Mouse (Mus musculus) cortical plate, adult 2 months (tissue): Measurements from ENCODE around the gene Retreg3. TPM values are rescaled to one million over a fixed set of nuclear protein-coding genes. Genes with fewer than 3 reads are reported as not detected.
"Not testable (repeated sequence)": the region's sequence is repeated elsewhere in the genome, so short reads cannot be mapped to it uniquely, and the experiment has no call there.

Source experiments
- H3K27ac ChIP-seq: fragments of 200-500 bp; 2 replicates; pipeline ENCODE4 v1.5.1; 2012; ENCODE audit warnings: low read length, control low read depth, inconsistent platforms; ENCODE audit not compliant: insufficient read depth
- H3K4me1 ChIP-seq: fragments of 200-500 bp; 2 replicates; pipeline ENCODE4 v1.6.1; 2011; ENCODE audit warnings: low read length; ENCODE audit not compliant: control insufficient read depth, insufficient read depth
- H3K4me3 ChIP-seq: fragments of 200-500 bp; 2 replicates; pipeline ENCODE4 v1.5.1; 2011; ENCODE audit warnings: mild to moderate bottlenecking, low read length, control low read depth; ENCODE audit not compliant: insufficient read depth
- CTCF ChIP-seq: fragments of 200-500 bp; IDR thresholded peaks from 2 replicates; pipeline ENCODE4 v1.5.1; 2011; ENCODE audit warnings: mild to moderate bottlenecking, control low read depth, low read length; ENCODE audit not compliant: insufficient read depth; ENCODE audit errors: extremely low read depth
- POLR2A ChIP-seq: fragments of 200-500 bp; IDR thresholded peaks from 2 replicates; pipeline ENCODE4 v1.6.1; 2011; ENCODE audit warnings: mild to moderate bottlenecking, low read length, control low read depth; ENCODE audit not compliant: insufficient read depth; ENCODE audit errors: extremely low read depth
- polyA plus RNA-seq: library from polyadenylated mRNA; depleted of rRNA; stranded (reverse); fragments of >200 nt; gene quantifications from 2 replicates; pipeline ENCODE4 v1.2.3, GENCODE M21; 2012

The Retreg3 gene
- polyA plus RNA-seq, 1 experiment, result 65.7 TPM

DNA sequence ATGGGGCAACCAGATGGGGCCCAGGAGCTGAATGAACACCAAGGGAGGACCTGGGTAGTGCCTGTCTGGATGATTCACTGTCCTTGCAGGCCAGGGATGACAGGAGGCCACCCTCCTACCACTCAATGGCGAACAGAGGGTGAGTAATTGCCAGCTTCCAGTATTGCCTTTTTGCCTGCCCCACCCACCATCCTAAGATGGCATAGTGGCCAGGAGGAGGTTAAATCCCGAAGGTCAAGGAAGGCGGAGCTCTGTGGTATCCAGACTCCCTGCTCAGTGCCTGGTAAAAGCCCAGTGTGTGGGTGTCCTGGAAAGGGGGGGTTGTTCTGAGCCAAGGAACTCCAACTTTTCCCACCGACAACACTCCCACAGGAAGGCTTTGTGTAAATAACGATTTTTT is 42.6 kb upstream of the Retreg3 start:
- H3K27ac ChIP-seq, result no peak overlapping the region
- no peaks in the 10 kb centered on the region for H3K4me1 ChIP-seq
- H3K4me3 ChIP-seq, result no peak overlapping the region
- no peak for TF ChIP-seq POLR2A
- TF ChIP-seq CTCF, result no peak

DNA sequence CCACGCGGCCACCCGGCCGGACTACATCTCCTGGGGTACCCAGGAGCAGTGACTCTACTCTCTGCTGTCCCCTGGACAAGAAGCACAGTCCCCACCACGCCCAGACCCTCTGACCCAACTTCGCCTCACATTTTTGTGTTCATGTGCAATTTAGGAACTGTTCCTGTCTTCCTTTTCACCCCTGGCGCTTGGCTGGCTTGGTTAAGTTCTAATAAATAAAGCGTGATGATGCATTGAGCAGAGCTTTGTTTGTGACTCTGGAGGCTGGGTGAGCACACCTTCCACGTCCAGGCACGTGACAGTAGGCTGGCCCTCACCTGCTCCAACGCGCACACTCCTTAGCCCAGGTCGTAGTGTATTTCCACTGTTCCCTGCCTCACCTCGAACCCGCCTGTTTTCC is 41.9 kb upstream of the Retreg3 start:
- Histone ChIP-seq H3K4me3 (no peak overlapping the region), H3K4me1 (no peaks in the 10 kb centered on the region)
- TF ChIP-seq POLR2A, result no peak

DNA sequence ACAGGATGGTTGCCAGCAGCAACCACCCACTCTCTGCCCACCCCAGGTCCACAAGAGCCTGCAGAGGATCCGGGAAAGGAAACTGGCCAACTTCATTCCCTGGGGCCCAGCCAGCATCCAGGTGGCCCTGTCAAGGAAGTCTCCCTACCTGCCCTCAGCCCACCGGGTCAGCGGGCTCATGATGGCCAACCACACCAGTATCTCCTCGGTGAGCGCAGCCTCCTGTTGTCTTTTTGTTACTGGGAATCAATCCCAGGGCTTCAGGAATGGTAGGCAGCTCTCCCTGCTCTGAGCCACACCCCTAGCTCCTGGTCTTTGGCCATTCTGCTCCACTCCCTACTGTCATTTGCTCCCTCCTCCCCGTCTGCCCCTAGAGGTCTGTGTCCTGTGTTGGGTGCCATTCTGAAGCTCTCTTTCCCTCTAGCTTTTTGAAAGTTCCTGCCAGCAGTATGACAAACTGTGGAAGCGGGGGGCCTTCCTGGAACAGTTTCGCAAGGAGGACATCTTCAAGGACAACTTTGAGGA is 41.4 kb upstream of the Retreg3 start:
- H3K27ac ChIP-seq, H3K4me3 ChIP-seq, H3K4me1 ChIP-seq: not testable (repeated sequence)

More for the DNA sequence above, 41.9 kb upstream of the Retreg3 start:
- no peak overlapping the region for H3K27ac ChIP-seq

- H3K27ac ChIP-seq, H3K4me1 ChIP-seq, H3K4me3 ChIP-seq: not testable (repeated sequence)
Measured at GRCm38 (mm10) chr11:101160151-101160550, 40.5 kb upstream of the Retreg3 start.

DNA sequence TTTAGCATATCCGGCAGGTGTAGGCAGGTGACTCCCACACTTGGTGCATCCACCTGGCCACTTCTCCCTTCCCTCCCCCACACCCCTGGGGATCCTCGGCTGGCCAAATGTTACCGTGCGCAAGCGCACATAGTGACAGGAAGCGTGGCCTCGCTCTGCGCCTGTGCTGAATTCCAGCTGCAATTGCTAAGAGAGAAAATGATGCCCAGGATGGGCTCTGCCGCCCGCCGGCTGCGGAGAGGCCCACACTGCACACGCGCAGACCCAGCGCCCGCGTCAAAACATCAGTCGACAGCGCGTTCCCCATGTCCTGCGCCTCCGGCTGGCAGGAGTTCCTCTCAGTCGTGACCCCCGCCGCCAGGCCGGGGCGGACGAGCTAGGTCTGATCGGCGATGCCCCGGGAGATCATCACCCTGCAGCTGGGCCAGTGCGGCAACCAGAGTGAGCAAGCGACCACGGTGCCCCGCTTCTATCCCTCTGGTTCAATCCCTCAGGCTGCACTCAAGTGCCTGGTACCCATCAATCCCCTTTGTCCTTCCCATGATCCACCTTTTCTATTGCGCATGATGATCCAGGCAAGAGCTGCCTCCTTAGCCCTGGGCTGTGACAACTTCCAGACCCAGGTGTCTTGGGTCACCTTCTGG is 36.2 kb upstream of the Retreg3 start, which contains the start of gene Tubg2:
Gene Tubg2 (plus strand): TSS at position 180 of the 644 bp plus-strand sequence.
- H3K27ac ChIP-seq, result peak within 1 kb of the TSS; percentile 49; the same call in 1 of the 2 replicates
- peak within 1 kb of the TSS; percentile 53 for H3K4me3 ChIP-seq
- H3K4me1 ChIP-seq, result no peaks in the 10 kb centered on the region
- TF ChIP-seq CTCF, result no peak
- peak; percentile 69 for TF ChIP-seq POLR2A

DNA sequence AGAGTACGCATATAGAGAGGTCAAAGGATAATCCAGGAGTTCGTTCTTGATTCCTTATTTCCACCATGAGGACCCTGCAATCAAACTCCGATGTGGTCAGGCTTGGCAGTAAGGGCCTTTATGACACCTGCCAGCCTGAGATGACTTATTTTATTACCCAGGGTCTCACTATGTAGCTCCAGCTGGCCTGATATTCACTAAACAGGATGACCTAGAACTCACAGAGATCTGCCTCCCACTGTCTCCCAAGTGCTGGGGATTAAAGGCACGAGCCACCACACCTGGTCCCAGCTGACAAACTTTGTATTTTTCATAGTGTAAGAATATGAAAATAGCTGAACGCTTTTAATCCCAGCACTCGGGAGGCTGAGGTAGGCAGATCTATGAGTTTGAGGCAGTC is 35.5 kb upstream of the Retreg3 start:
- no peaks in the 10 kb centered on the region for H3K4me1 ChIP-seq
- peak overlapping the region; percentile 53; the same call in 1 of the 2 replicates for H3K4me3 ChIP-seq
- TF ChIP-seq CTCF, result no peak
- no peak for TF ChIP-seq POLR2A
- no peak overlapping the region for H3K27ac ChIP-seq

- no peak overlapping the region for H3K27ac ChIP-seq
- H3K4me1 ChIP-seq, result no peaks in the 10 kb centered on the region
- TF ChIP-seq POLR2A (no peak), CTCF (no peak)
- H3K4me3 ChIP-seq, result no peak overlapping the region
Measured at GRCm38 (mm10) chr11:101154648-101155047, 35.0 kb upstream of the Retreg3 start.

DNA sequence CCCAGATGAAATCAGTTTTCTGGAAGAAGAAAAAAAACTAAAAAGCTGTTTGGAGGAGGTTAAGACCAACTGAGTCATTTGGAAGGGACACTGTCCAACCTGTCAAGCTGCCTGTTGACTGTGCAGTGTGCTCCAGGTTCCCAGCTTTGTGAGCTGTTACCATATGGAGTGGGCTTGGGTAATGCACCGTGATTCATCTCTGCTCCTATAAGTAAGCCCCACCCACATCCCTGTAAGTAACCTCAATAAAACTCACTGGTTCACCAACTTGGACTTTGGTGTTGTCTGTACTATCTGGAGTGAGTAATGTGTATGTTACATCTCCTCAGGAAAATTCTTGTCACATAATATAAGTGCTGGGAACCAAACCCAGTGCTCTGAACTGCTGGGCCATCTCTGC is 33.1 kb upstream of the Retreg3 start:
- Histone ChIP-seq H3K27ac (no peak overlapping the region), H3K4me3 (no peak overlapping the region), H3K4me1 (no peaks in the 10 kb centered on the region)
- TF ChIP-seq CTCF, result no peak
- TF ChIP-seq POLR2A, result no peak

DNA sequence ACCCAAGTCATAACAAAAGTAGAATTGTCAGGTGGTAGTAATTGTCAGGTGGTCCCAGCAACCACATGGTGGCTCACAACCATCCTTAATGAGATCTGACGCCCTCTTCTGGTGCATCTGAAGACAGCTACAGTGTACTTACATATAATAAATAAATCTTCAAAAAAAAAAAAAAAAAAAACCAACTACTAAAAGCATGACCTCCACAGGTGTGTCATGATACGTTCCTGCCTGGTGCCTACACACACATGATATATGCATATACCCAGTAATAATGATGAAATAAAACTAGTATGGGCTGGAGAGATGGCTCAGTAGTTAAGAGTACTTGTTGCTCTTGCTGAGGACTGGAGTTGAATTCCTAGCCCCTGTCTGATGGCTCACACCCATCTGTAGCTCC is 31.4 kb upstream of the Retreg3 start:
- Histone ChIP-seq H3K4me3 (no peak overlapping the region), H3K27ac (no peak overlapping the region)
- no peak for TF ChIP-seq CTCF
- no peak for TF ChIP-seq POLR2A

DNA sequence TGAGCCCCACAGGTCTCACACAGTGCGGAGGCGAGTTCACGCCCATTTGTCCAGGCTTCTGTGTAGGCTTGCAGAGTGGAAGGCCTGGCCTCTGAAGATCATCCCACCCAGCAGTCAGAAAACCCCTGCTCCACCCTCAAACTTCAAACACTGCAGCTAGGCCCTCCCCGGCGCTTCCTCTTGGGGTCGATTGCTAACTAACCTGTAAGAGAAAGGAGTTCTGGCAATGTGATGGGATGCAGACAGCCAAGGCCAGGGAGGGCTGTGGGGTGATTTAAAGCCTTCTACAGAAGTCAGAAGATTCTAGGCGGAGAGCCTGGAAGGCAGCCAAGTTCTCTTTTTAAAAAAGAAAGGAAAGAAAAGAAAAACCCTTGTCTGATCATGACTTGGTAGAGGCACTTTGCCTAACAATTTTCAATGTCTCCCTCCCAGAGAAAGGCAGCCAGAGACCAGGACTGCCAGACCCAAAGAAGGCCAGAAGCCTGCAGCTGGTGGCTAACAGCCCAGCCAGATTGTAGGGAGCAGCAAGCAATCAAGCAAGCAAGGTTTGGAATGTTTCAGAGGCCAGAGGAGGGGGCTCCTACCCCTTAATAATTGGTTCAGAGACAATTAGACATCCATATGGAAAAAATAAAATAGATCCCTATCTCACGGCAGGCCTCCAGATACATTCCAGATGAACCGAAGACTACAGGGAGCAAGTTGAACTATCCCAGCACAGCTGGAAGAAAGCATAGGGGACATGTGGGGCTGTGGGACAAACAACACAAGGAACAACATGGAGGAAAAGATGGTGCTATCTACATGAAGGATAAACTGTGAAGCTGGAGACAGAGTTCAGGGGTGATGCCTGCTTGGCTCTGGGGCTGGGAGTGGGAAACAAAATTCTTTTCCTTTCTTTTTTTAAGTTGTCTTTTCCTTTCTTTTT is 29.7 kb upstream of the Retreg3 start:
- 0 out of 2 replicates have a peak overlapping the region, but pooled peaks have one; percentile 43 for H3K27ac ChIP-seq
- H3K4me3 ChIP-seq, result no peak overlapping the region
- no peaks in the 10 kb centered on the region for H3K4me1 ChIP-seq
- TF ChIP-seq CTCF (no peak), POLR2A (no peak)

More for the DNA sequence above, 31.4 kb upstream of the Retreg3 start:
- H3K4me1 ChIP-seq, result no peaks in the 10 kb centered on the region
